Mouse (Mus musculus): ENCODE measurements around the gene Pld3. TPM values are rescaled to one million over a fixed set of nuclear protein-coding genes. Genes with fewer than 3 reads are reported as not detected.
A peak's percentile ranks its signal among the peaks of the same experiment; 100 is the strongest.

The Pld3 gene
- total and polyA plus RNA-seq, 3 experiments = 11.1 to 22.8 TPM; not detected in 1

DNA sequence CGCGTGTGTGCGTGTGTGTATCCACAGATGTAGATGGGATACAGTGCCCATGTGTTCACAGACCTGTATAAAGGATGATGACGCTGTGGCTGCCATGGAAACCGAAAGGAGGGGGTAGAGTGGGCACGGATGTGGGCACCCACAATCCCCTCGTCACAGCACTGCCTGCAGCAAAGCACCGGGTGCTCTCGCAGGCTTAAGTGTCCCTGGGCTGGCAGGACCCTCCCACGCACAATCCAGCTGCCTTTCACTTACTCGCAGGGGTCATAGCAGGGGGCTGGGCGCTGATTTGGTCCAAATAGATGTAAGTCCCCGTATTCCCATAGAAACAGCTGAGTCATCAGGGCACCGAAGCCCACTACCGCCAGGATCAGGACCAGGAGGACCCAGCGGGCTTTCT, 11.6 kb downstream of the Pld3 start:
- Histone ChIP-seq H3K4me3 (ENCODE audit: control insufficient read depth in 1 of 2, insufficient read depth in 1 of 2, low read depth in 2 of 2, low read length in 2 of 2) (no peak overlapping the region), H3K4me1 (ENCODE audit: control insufficient read depth in 1 of 2, insufficient read depth in 2 of 2, low read length in 2 of 2) (peaks cover 2 to 28% of the 10 kb centered on the region in 2 experiments), H3K27ac (ENCODE audit: control insufficient read depth, low read depth, low read length) (no peak overlapping the region)

DNA sequence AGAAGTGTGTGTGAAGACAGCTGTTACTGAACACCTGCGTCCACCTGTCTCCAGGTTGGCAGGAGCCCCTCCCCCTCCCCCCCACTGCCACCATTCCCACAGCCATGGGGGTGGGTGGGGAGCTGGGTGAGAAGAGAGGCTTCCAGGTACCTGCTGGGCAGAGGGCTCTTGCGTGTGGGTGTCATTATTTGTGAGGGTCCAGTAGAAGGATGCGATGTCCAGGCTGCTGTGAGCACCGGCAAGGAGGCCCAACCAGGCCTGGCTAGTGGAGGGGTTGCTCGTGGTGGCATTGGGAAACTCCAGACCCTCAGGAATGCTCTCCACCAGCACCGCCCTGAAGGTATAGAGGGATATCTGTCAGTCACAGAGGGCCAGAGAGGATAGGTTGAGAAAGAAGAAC, 12.1 kb downstream of the Pld3 start:
- no peak for TF ChIP-seq MEF2A (IDR thresholded peaks at IDR 0.05; ENCODE audit: extremely low read depth, insufficient replicate concordance, low read depth, low read length, poor library complexity, severe bottlenecking)
- no peak for TF ChIP-seq TAL1 (IDR thresholded peaks at IDR 0.05; ENCODE audit: low read length)
- no peak for TF ChIP-seq KAT2A (conservative IDR thresholded peaks at IDR 0.05; ENCODE audit: low read depth, low read length)
- TF ChIP-seq ETS1 (IDR thresholded peaks at IDR 0.05; ENCODE audit: low read depth, low read length) = no peak
- H3K4me1 ChIP-seq (ENCODE audit: control insufficient read depth in 1 of 2, insufficient read depth in 2 of 2, low read length in 2 of 2) = peaks cover 2 to 29% of the 10 kb centered on the region in 2 experiments
- H3K79me2 ChIP-seq (ENCODE audit: control insufficient read depth, insufficient read depth, low read length, poor library complexity) = no peaks in the 10 kb centered on the region; the same call in 1 of the 2 replicates
- H3K27ac ChIP-seq (ENCODE audit: control insufficient read depth, low read depth, low read length) = no peak overlapping the region
- H3K9ac ChIP-seq (ENCODE audit: control insufficient read depth, low read depth, low read length, poor library complexity, severe bottlenecking) = no peak overlapping the region
- H3K9me3 ChIP-seq (replicated peaks; ENCODE audit: insufficient read depth, low read length) = no peaks in the 10 kb centered on the region
- peaks cover 0 to 9% of the 10 kb centered on the region in 2 experiments; a peak in 2 of 4 replicates for H3K36me3 ChIP-seq (ENCODE audit: control insufficient read depth in 1 of 2, insufficient read depth in 2 of 2, low read length in 2 of 2)
- H3K27me3 ChIP-seq (ENCODE audit: control insufficient read depth in 1 of 2, insufficient read depth in 2 of 2, low read length in 2 of 2) = no peaks in the 10 kb centered on the region
- no peak for DNase-seq (ENCODE audit: low read depth, low spot score)
- no peak overlapping the region for H3K4me3 ChIP-seq (ENCODE audit: control insufficient read depth in 1 of 2, insufficient read depth in 1 of 2, low read depth in 2 of 2, low read length in 2 of 2)

More for the DNA sequence above, 11.6 kb downstream of the Pld3 start:
- Histone ChIP-seq H3K9ac (ENCODE audit: control insufficient read depth, low read depth, low read length, poor library complexity, severe bottlenecking) (no peak overlapping the region), H3K27me3 (ENCODE audit: control insufficient read depth in 1 of 2, insufficient read depth in 2 of 2, low read length in 2 of 2) (no peaks in the 10 kb centered on the region), H3K36me3 (ENCODE audit: control insufficient read depth in 1 of 2, insufficient read depth in 2 of 2, low read length in 2 of 2) (peaks cover 0 to 9% of the 10 kb centered on the region in 2 experiments; a peak in 2 of 4 replicates), H3K9me3 (replicated peaks; ENCODE audit: insufficient read depth, low read length) (no peaks in the 10 kb centered on the region), H3K79me2 (ENCODE audit: control insufficient read depth, insufficient read depth, low read length, poor library complexity) (no peaks in the 10 kb centered on the region; the same call in 1 of the 2 replicates)
- no peak for DNase-seq (ENCODE audit: low read depth, low spot score)
- TF ChIP-seq MAFK (IDR thresholded peaks at IDR 0.05; ENCODE audit: borderline replicate concordance, low read depth, low read length) = no peak
- TF ChIP-seq ZNF384 (IDR thresholded peaks at IDR 0.05; ENCODE audit: low read depth, low read length) = no peak
- TF ChIP-seq SIN3A (IDR thresholded peaks at IDR 0.05; ENCODE audit: low read length) = no peak
- TF ChIP-seq POLR2AphosphoS2 (IDR thresholded peaks at IDR 0.05; ENCODE audit: low read length) = no peak
- TF ChIP-seq RCOR1 (IDR thresholded peaks at IDR 0.05; ENCODE audit: low read depth, low read length) = no peak
- no peak for TF ChIP-seq MAX (IDR thresholded peaks at IDR 0.05; ENCODE audit: low read length)
- TF ChIP-seq POLR2AphosphoS5 (IDR thresholded peaks at IDR 0.05; ENCODE audit: borderline replicate concordance, low read depth, low read length) = no peak

DNA sequence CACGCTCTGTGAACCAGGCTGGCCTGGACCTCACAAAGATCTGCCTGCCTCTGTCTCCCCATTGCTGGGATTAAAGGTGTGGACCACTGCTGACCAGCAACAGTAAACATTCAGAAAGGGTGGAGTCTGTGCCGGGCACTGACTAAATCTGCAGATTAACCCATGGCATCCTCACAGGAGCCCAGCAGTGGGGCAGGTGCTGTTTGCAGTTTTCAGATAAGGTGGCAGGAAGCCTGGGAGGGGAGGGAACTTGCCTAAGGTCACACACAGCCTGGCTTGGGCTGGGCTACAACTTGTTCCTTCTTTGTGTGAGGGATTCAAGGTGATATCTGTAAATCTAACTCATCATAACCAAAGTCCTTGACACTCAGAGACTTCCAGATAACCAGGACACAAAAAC, 12.5 kb downstream of the Pld3 start:
- Histone ChIP-seq H3K27me3 (ENCODE audit: control insufficient read depth in 1 of 2, insufficient read depth in 2 of 2, low read length in 2 of 2) (no peaks in the 10 kb centered on the region), H3K4me1 (ENCODE audit: control insufficient read depth in 1 of 2, insufficient read depth in 2 of 2, low read length in 2 of 2) (peaks cover 2 to 33% of the 10 kb centered on the region in 2 experiments), H3K9me3 (replicated peaks; ENCODE audit: insufficient read depth, low read length) (no peaks in the 10 kb centered on the region), H3K4me3 (ENCODE audit: control insufficient read depth in 1 of 2, insufficient read depth in 1 of 2, low read depth in 2 of 2, low read length in 2 of 2) (no peak overlapping the region), H3K27ac (ENCODE audit: control insufficient read depth, low read depth, low read length) (no peak overlapping the region), H3K36me3 (ENCODE audit: control insufficient read depth in 1 of 2, insufficient read depth in 2 of 2, low read length in 2 of 2) (peaks cover 0 to 9% of the 10 kb centered on the region in 2 experiments; a peak in 2 of 4 replicates), H3K9ac (ENCODE audit: control insufficient read depth, low read depth, low read length, poor library complexity, severe bottlenecking) (no peak overlapping the region), H3K79me2 (ENCODE audit: control insufficient read depth, insufficient read depth, low read length, poor library complexity) (no peaks in the 10 kb centered on the region; the same call in 1 of the 2 replicates)
- TF ChIP-seq JUND (IDR thresholded peaks at IDR 0.05; ENCODE audit: low read depth, low read length) = no peak
- TF ChIP-seq TAL1 (IDR thresholded peaks at IDR 0.05; ENCODE audit: low read length) = peak; percentile 65
- no peak for TF ChIP-seq ZNF384 (IDR thresholded peaks at IDR 0.05; ENCODE audit: low read depth, low read length)
- no peak for TF ChIP-seq POLR2A (IDR thresholded peaks at IDR 0.05; ENCODE audit: control insufficient read depth in 1 of 2, insufficient read depth in 1 of 2, low read depth in 1 of 2, low read length in 2 of 2, poor library complexity in 1 of 2)
- TF ChIP-seq EP300 (IDR thresholded peaks at IDR 0.05; ENCODE audit: low read depth in 1 of 2, low read length in 2 of 2) = peak; percentile 39 to 60; a peak in 3 of 4 replicates
- no peak for TF ChIP-seq MYB (IDR thresholded peaks at IDR 0.05; ENCODE audit: low read depth, low read length)
- TF ChIP-seq CTCF (IDR thresholded peaks at IDR 0.05 in 2 of 3, conservative IDR thresholded peaks at IDR 0.05 in 1 of 3; ENCODE audit: control insufficient read depth in 1 of 3, insufficient read depth in 1 of 3, low read depth in 2 of 3, low read length in 3 of 3, poor library complexity in 1 of 3, severe bottlenecking in 1 of 3) = no peak
- no peak for TF ChIP-seq E2F4 (IDR thresholded peaks at IDR 0.05; ENCODE audit: borderline replicate concordance, low read depth, low read length)
- no peak for TF ChIP-seq KAT2A (conservative IDR thresholded peaks at IDR 0.05; ENCODE audit: low read depth, low read length)
- peak; percentile 56; the same call in 1 of the 2 replicates for TF ChIP-seq RCOR1 (IDR thresholded peaks at IDR 0.05; ENCODE audit: low read depth, low read length)
- TF ChIP-seq RAD21 (IDR thresholded peaks at IDR 0.05; ENCODE audit: low read depth, low read length) = no peak
- no peak for TF ChIP-seq HCFC1 (IDR thresholded peaks at IDR 0.05; ENCODE audit: low read depth, low read length)
- peak; percentile 50 for TF ChIP-seq GATA1 (IDR thresholded peaks at IDR 0.05; ENCODE audit: low read depth, low read length)
- no peak for TF ChIP-seq MYC (IDR thresholded peaks at IDR 0.05; ENCODE audit: low read depth, low read length)
- TF ChIP-seq BHLHE40 (IDR thresholded peaks at IDR 0.05; ENCODE audit: borderline replicate concordance, low read depth, low read length) = 0 out of 2 replicates have a peak, but pooled peaks have one; percentile 2
- peak; percentile 67 for TF ChIP-seq TCF12 (IDR thresholded peaks at IDR 0.05; ENCODE audit: low read depth, low read length)
- TF ChIP-seq CHD2 (IDR thresholded peaks at IDR 0.05; ENCODE audit: low read length) = no peak
- no peak for TF ChIP-seq NELFE (IDR thresholded peaks at IDR 0.05; ENCODE audit: low read depth, low read length)
- TF ChIP-seq ETS1 (IDR thresholded peaks at IDR 0.05; ENCODE audit: low read depth, low read length) = peak; percentile 41; the same call in 1 of the 2 replicates
- peak; percentile 68 for DNase-seq (ENCODE audit: low read depth, low spot score)
